Comparison of ENCODE assay signal across 8 mouse cellular contexts in the genomic region with DNA sequence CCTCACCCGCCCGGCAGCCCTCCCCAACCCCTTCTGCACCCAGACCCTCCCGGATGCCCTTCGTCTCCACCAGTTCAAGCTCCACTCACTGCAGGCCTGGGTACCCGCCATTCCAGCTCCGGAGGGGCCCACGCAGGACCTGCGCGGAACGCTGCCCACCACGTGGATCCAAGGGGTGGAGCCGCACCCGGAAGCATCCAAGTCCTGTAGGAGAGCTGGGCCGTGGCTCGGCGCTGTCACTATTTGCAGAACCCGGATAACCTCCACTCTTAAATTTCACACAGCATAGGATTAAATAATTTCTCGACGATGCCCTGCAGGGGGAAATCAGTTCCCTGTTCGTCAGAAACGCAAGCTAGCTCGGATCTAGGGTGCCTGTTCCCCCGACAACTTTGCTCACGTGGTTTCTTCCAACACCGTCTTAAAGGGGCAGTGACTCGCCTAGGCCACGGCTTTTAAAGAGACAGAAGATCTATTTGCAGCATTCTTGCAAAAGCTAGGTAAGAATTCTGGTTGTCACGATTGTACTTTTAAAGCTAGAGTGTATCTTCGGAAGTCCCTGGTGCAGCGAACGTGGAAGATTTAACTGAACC. TPM values are rescaled to one million over a fixed set of nuclear protein-coding genes. Genes with fewer than 3 reads are reported as not detected.
DNase-seq lines count a peak whose midpoint lies in the region; ATAC-seq lines count a peak whose summit lies in the region.

A gene (minus strand): TSS at position 185 of the 593 bp plus-strand sequence.
A gene (plus strand): TSS at position 451 of the 593 bp plus-strand sequence.

- peak; percentile 96 for DNase-seq in R1 (ENCODE audit: low read depth, low spot score)
- DNase-seq in cerebellum, postnatal 10 days, result peak; percentile 94
- peak; percentile 81 to 84 for DNase-seq in frontal cortex, postnatal 14 days (ENCODE audit: low spot score in 2 of 2)
- DNase-seq in layer of hippocampus, postnatal 14 days (ENCODE audit: low spot score in 2 of 2), result peak; percentile 92 to 93
- peak; percentile 93 for DNase-seq in lung, postnatal 10 days
- DNase-seq in ovary, postnatal 36 days (ENCODE audit: low spot score), result peak; percentile 85
- DNase-seq in thymus, postnatal 25 days, result peak; percentile 85

- ATAC-seq in hindbrain, embryonic 13.5 days (ENCODE audit: low FRiP score), result peak; percentile 83

- H3K4me2 ChIP-seq in hindbrain, embryonic 13.5 days, result peak within 1 kb of the TSS; percentile 97

- H3K9me3 ChIP-seq in hindbrain, embryonic 13.5 days, result no peaks in the 10 kb centered on the region

- H3K27ac ChIP-seq in hindbrain, embryonic 13.5 days, result peak within 1 kb of the TSS; percentile 44

- peaks cover 42% of the 10 kb centered on the region for H3K4me1 ChIP-seq in hindbrain, embryonic 13.5 days (replicated peaks)

- peaks cover 30% of the 10 kb centered on the region for H3K36me3 ChIP-seq in hindbrain, embryonic 13.5 days

- peak within 1 kb of the TSS; percentile 77 for H3K9ac ChIP-seq in hindbrain, embryonic 13.5 days

- H3K4me3 ChIP-seq in hindbrain, embryonic 13.5 days, result peak within 1 kb of the TSS; percentile 56

- H3K27me3 ChIP-seq in hindbrain, embryonic 13.5 days, result peaks cover 20% of the 10 kb centered on the region

- WGBS in hindbrain, embryonic 13.5 days, result 0% methylated on average over 29 of the region's 31 CpGs

RNA-seq across cellular contexts. Expression of the first gene that starts in this region (rescaled TPM):
- polyA plus RNA-seq in hindbrain, embryonic 13.5 days (2015; fragmentation: Nextera tagmentation; extraction: Ambion mirVana), result 20.9 and 22.1 TPM in 2 replicates
- 10 to 100 TPM; 19.6 to 19.8 TPM for total RNA-seq in layer of hippocampus, postnatal 14 days (2021)

RNA-seq across cellular contexts. Expression of the second gene that starts in this region (rescaled TPM):
- polyA plus RNA-seq in hindbrain, embryonic 13.5 days (2015; fragmentation: Nextera tagmentation; extraction: Ambion mirVana), result 1.4 and 2.2 TPM in 2 replicates
- 1 to 10 TPM; 4.5 to 6.7 TPM for total RNA-seq in layer of hippocampus, postnatal 14 days (2021)

Comparison
In these comparisons a context has a peak if more than half of its experiments do, and no peak if none do; other contexts are left out.
1. Peak in every context shown above with its lines: DNase-seq, ATAC-seq, H3K4me3 ChIP-seq and H3K27ac ChIP-seq.